Mouse (Mus musculus) embryonic facial prominence, embryonic 12.5 days (tissue): ENCODE measurements around the gene Slc4a8. TPM values are rescaled to one million over a fixed set of nuclear protein-coding genes. Genes with fewer than 3 reads are reported as not detected.
"Not testable (repeated sequence)": the region's sequence is repeated elsewhere in the genome, so short reads cannot be mapped to it uniquely, and the experiment has no call there.

Source experiments
- ATAC-seq: fragments of 200-750 bp; cut with Nextera tagmentation; 2 replicates; pipeline ENCODE4 v1.8.0; 2017; ENCODE audit not compliant: insufficient number of reproducible peaks, insufficient read depth, low FRiP score, low TSS enrichment
- H3K27ac ChIP-seq: fragments of 300-500 bp; sonication (generic); 2 replicates; pipeline ENCODE4 v1.5.1; 2016; ENCODE audit warnings: mild to moderate bottlenecking
- H3K27me3 ChIP-seq: fragments of 300-500 bp; sonication (generic); 2 replicates; pipeline ENCODE4 v1.6.1; 2016; ENCODE audit warnings: mild to moderate bottlenecking, moderate library complexity
- H3K36me3 ChIP-seq: fragments of 300-500 bp; sonication (generic); 2 replicates; pipeline ENCODE4 v1.6.1; 2016; ENCODE audit warnings: mild to moderate bottlenecking
- H3K4me1 ChIP-seq: fragments of 300-500 bp; sonication (generic); 2 replicates; pipeline ENCODE4 v1.6.1; 2016
- H3K4me2 ChIP-seq: fragments of 300-500 bp; sonication (generic); replicated peaks from 2 replicates; pipeline ENCODE4 v1.6.1; 2016; ENCODE audit warnings: mild to moderate bottlenecking, moderate library complexity
- H3K4me3 ChIP-seq: fragments of 300-500 bp; sonication (generic); 2 replicates; pipeline ENCODE4 v1.5.1; 2016; ENCODE audit warnings: mild to moderate bottlenecking
- H3K9ac ChIP-seq: fragments of 300-500 bp; sonication (generic); 2 replicates; pipeline ENCODE4 v1.6.1; 2016; ENCODE audit warnings: mild to moderate bottlenecking, moderate library complexity
- H3K9me3 ChIP-seq: fragments of 300-500 bp; sonication (generic); 2 replicates; pipeline ENCODE4 v1.6.1; 2016; ENCODE audit warnings: mild to moderate bottlenecking, moderate library complexity
- WGBS: fragments of 180-500 bp; shearing (Covaris S2); methylation state at CpG from one replicate; pipeline ENCODE4 v1.1.7; 2016; 5-methylcytosine and 5-hydroxymethylcytosine counted together
- polyA plus RNA-seq: library from polyadenylated mRNA; unstranded; fragments of >200 nt; fragmentation: Nextera tagmentation; extraction: Ambion mirVana; gene quantifications from 2 replicates; pipeline ENCODE4 v1.2.1, GENCODE M21; 2016

Gene Slc4a8
- polyA plus RNA-seq, 1 experiment from 2014 or later: 8.4 TPM

GRCm38 (mm10) chr15:100759286-100759685 is 2.3 kb upstream of the Slc4a8 start:
- 0 out of 2 replicates have a peak, but pooled peaks cover 5% of the 10 kb centered on the region for H3K27me3 ChIP-seq
- no peak for ATAC-seq
- no peaks in the 10 kb centered on the region for H3K36me3 ChIP-seq
- WGBS: 83% methylated on average over 10 of the region's 10 CpGs
- H3K9me3 ChIP-seq: no peaks in the 10 kb centered on the region
- no peak overlapping the region for H3K4me2 ChIP-seq
- no peak overlapping the region for H3K9ac ChIP-seq
- H3K4me3 ChIP-seq: no peak overlapping the region
- H3K27ac ChIP-seq: no peak overlapping the region
- H3K4me1 ChIP-seq: peaks cover 29% of the 10 kb centered on the region

GRCm38 (mm10) chr15:100761036-100761418 is 520 bp upstream of the Slc4a8 start:
- no peak for ATAC-seq
- WGBS: 5% methylated on average over 9 of the region's 9 CpGs
- H3K36me3 ChIP-seq: no peaks in the 10 kb centered on the region
- no peaks in the 10 kb centered on the region for H3K9me3 ChIP-seq
- peak overlapping the region; percentile 73 for H3K27ac ChIP-seq
- peak overlapping the region; percentile 92 for H3K4me2 ChIP-seq
- peaks cover 16% of the 10 kb centered on the region for H3K4me1 ChIP-seq
- H3K9ac ChIP-seq: no peak overlapping the region
- 0 out of 2 replicates have a peak, but pooled peaks cover 5% of the 10 kb centered on the region for H3K27me3 ChIP-seq
- H3K4me3 ChIP-seq: peak overlapping the region; percentile 65

- H3K4me3 ChIP-seq: peak overlapping the region; percentile 65
- no peaks in the 10 kb centered on the region for H3K9me3 ChIP-seq
- WGBS: 45% methylated on average over 8 of the region's 8 CpGs
- H3K36me3 ChIP-seq: no peaks in the 10 kb centered on the region
- H3K27me3 ChIP-seq: 0 out of 2 replicates have a peak, but pooled peaks cover 5% of the 10 kb centered on the region
- H3K27ac ChIP-seq: no peak overlapping the region
- no peak for ATAC-seq
- peak overlapping the region; percentile 92 for H3K4me2 ChIP-seq
- peaks cover 15% of the 10 kb centered on the region for H3K4me1 ChIP-seq
- 0 out of 2 replicates have a peak overlapping the region, but pooled peaks have one; percentile 66 for H3K9ac ChIP-seq
Observed at GRCm38 (mm10) chr15:100762649-100763048, 1.1 kb downstream of the Slc4a8 start.

GRCm38 (mm10) chr15:100764163-100764951 is 2.8 kb downstream of the Slc4a8 start:
- 80% methylated on average over 16 of the region's 16 CpGs for WGBS
- no peaks in the 10 kb centered on the region for H3K36me3 ChIP-seq
- no peak for ATAC-seq
- no peak overlapping the region for H3K4me3 ChIP-seq
- no peak overlapping the region for H3K4me2 ChIP-seq
- peaks cover 13% of the 10 kb centered on the region for H3K4me1 ChIP-seq
- no peak overlapping the region for H3K9ac ChIP-seq
- no peaks in the 10 kb centered on the region for H3K9me3 ChIP-seq
- no peak overlapping the region for H3K27ac ChIP-seq
- H3K27me3 ChIP-seq: 0 out of 2 replicates have a peak, but pooled peaks cover 5% of the 10 kb centered on the region

GRCm38 (mm10) chr15:100766826-100767225 is 5.3 kb downstream of the Slc4a8 start:
- 0 out of 2 replicates have a peak, but pooled peaks cover 5% of the 10 kb centered on the region for H3K27me3 ChIP-seq
- H3K9ac ChIP-seq: no peak overlapping the region
- no peaks in the 10 kb centered on the region for H3K9me3 ChIP-seq
- H3K4me2 ChIP-seq: no peak overlapping the region
- WGBS: 69% methylated on average over 9 of the region's 9 CpGs
- H3K4me3 ChIP-seq: no peak overlapping the region
- H3K4me1 ChIP-seq: peaks cover 8% of the 10 kb centered on the region; the same call in 1 of the 2 replicates
- H3K27ac ChIP-seq: no peak overlapping the region
- H3K36me3 ChIP-seq: no peaks in the 10 kb centered on the region
- no peak for ATAC-seq

GRCm38 (mm10) chr15:100767851-100768250 is 6.3 kb downstream of the Slc4a8 start:
- Histone ChIP-seq H3K4me1 (peaks cover 2% of the 10 kb centered on the region; the same call in 1 of the 2 replicates), H3K4me2 (no peak overlapping the region), H3K36me3 (no peaks in the 10 kb centered on the region), H3K9me3 (no peaks in the 10 kb centered on the region), H3K27me3 (0 out of 2 replicates have a peak, but pooled peaks cover 4% of the 10 kb centered on the region), H3K4me3 (no peak overlapping the region), H3K9ac (no peak overlapping the region), H3K27ac (no peak overlapping the region)
- 85% methylated on average over 13 of the region's 13 CpGs for WGBS
- no peak for ATAC-seq

GRCm38 (mm10) chr15:100769023-100769422 is 7.5 kb downstream of the Slc4a8 start:
- H3K36me3 ChIP-seq, H3K27me3 ChIP-seq, H3K4me3 ChIP-seq, ATAC-seq, H3K4me2 ChIP-seq, H3K9ac ChIP-seq, H3K27ac ChIP-seq, H3K4me1 ChIP-seq, H3K9me3 ChIP-seq: not testable (repeated sequence)
- 88% methylated on average over 4 of the region's 4 CpGs for WGBS

- H3K9me3 ChIP-seq: no peaks in the 10 kb centered on the region
- no peak overlapping the region for H3K27ac ChIP-seq
- WGBS: 89% methylated on average over 5 of the region's 5 CpGs
- H3K4me1 ChIP-seq: peaks cover 4% of the 10 kb centered on the region
- ATAC-seq: no peak
- no peaks in the 10 kb centered on the region for H3K27me3 ChIP-seq
- no peak overlapping the region for H3K9ac ChIP-seq
- H3K4me3 ChIP-seq: no peak overlapping the region
- H3K36me3 ChIP-seq: no peaks in the 10 kb centered on the region
- H3K4me2 ChIP-seq: no peak overlapping the region
Observed at GRCm38 (mm10) chr15:100770338-100770737, 8.8 kb downstream of the Slc4a8 start.

GRCm38 (mm10) chr15:100772685-100773084 is 11.1 kb downstream of the Slc4a8 start:
- no peak for ATAC-seq
- H3K27me3 ChIP-seq: no peaks in the 10 kb centered on the region
- 87% methylated on average over 4 of the region's 4 CpGs for WGBS

GRCm38 (mm10) chr15:100773859-100774258 is 12.3 kb downstream of the Slc4a8 start:
- not testable (repeated sequence) for H3K27ac ChIP-seq, H3K36me3 ChIP-seq, H3K27me3 ChIP-seq, H3K4me2 ChIP-seq, H3K4me3 ChIP-seq, H3K9ac ChIP-seq, ATAC-seq, H3K9me3 ChIP-seq
- 91% methylated on average over 6 of the region's 6 CpGs for WGBS
- H3K4me1 ChIP-seq: peaks cover 11% of the 10 kb centered on the region

More at GRCm38 (mm10) chr15:100772685-100773084, 11.1 kb downstream of the Slc4a8 start:
- Histone ChIP-seq H3K4me2 (no peak overlapping the region), H3K36me3 (no peaks in the 10 kb centered on the region), H3K4me1 (peaks cover 11% of the 10 kb centered on the region), H3K9me3 (no peaks in the 10 kb centered on the region), H3K4me3 (no peak overlapping the region), H3K27ac (no peak overlapping the region), H3K9ac (no peak overlapping the region)

GRCm38 (mm10) chr15:100775189-100776166 is 13.9 kb downstream of the Slc4a8 start:
- Histone ChIP-seq H3K27me3 (no peaks in the 10 kb centered on the region), H3K36me3 (no peaks in the 10 kb centered on the region), H3K4me2 (no peak overlapping the region), H3K4me3 (no peak overlapping the region), H3K9me3 (no peaks in the 10 kb centered on the region), H3K9ac (no peak overlapping the region; the same call in 1 of the 2 replicates), H3K27ac (peak overlapping the region; percentile 19), H3K4me1 (peaks cover 11% of the 10 kb centered on the region)
- no peak; the same call in 1 of the 2 replicates for ATAC-seq
- WGBS: 40% methylated on average over 19 of the region's 19 CpGs
